Mouse (Mus musculus) right cerebral cortex, adult 2 months (tissue): Measurements from ENCODE around the gene Tbc1d4.
"Not testable (repeated sequence)": the region's sequence is repeated elsewhere in the genome, so short reads cannot be mapped to it uniquely, and the experiment has no call there.

Source experiments
- DNase-seq, 2 experiments: peaks; one replicate each; pipeline ENCODE4 v3.0.0; 2021 to 2022; ENCODE audit warnings: low spot score in 2 of 2

Gene Tbc1d4

DNA sequence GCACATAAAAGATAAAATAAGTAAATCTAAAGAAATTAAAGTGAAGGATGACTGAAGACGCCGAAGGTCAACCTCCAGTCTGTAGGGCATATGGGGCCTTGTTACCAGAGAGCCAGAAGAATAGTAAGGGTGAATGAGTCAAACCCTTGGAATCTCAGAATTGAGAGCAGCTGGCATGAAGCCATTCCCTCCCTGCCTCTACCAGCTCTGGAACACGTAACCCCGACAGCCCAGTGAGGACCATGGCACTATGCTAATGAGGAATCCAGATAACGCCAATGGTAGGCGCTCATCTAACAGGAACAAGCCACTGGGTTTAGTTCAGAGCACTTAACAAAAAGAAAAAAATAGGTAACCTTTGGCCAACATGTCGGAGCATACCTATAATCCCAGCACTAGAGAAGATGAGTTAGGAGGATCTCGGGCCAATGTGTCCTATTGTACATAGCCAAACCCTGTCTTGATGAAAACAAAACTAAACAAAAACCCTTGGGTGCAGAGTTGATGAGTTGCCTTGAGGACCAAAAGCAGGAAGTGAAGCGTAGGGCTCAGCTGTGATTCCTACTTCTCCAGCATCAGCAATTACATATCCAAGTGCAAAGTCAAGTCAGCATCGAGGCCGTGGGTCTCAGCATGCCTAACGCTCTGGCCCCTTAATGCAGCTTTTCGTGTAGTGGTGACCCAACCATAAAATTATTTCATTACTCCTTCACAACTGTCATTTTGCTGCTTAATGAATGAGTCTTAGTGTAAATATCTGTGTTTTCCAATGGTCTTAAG lies 13.5 kb downstream of the Tbc1d4 start:
- DNase-seq, result no peak

DNA sequence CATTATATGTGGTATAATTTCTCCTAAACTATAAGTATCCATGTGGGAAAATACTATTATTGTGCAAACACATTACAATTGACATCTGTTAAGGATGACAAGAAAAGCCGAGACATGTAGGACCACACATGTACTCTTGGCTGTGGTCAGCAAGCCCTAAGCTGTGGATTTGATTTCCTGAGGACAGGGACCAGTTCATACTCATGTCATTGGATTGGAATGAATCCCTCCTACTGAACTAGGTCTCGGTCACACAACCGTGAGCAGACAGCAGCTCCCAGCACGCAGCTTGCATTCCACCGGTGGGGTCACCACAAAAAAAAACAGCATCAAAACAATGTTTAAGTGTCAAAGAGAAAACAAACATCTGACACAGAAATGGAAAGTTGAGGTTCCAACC lies 15.0 kb downstream of the Tbc1d4 start:
- DNase-seq, result no peak

DNA sequence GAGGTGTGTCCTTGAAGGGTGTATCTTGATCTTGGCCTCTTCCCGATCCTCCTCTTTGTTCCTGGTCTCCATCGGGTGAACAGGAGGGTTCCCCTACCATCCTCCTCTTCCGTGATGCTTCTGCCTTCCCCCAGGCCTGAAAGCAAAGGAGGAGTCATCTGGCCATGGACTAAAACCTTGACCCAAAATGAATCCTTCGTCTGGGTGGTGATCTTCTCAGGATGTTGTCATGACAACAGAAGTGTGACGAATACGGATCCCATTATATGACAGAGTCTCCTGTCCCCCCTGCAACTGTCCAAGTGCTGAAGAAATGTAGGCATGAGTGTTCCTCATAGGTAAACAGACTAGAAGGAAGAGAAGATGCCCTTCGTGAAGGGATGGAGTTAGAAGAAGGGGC lies 15.7 kb downstream of the Tbc1d4 start:
- DNase-seq, result no peak

DNA sequence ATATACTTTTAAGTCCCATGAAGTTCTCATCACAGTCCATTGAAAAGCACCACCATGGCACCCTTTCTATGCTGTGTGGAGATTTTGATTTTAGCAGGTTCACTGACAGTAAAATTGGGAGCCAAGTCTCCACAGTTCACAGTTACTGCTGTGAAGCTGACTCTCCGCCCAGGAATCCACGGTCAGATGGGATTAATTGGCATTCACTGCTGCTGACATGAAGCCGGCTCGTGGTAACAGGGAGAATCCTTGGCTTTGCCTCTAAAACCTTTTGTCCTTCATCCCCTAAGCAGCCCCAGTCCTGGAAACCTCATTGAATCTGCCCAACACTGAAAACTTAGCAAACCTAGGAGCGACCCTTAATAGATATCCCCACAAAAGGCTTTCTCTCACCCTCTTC lies 17.9 kb downstream of the Tbc1d4 start:
- no peak for DNase-seq

DNA sequence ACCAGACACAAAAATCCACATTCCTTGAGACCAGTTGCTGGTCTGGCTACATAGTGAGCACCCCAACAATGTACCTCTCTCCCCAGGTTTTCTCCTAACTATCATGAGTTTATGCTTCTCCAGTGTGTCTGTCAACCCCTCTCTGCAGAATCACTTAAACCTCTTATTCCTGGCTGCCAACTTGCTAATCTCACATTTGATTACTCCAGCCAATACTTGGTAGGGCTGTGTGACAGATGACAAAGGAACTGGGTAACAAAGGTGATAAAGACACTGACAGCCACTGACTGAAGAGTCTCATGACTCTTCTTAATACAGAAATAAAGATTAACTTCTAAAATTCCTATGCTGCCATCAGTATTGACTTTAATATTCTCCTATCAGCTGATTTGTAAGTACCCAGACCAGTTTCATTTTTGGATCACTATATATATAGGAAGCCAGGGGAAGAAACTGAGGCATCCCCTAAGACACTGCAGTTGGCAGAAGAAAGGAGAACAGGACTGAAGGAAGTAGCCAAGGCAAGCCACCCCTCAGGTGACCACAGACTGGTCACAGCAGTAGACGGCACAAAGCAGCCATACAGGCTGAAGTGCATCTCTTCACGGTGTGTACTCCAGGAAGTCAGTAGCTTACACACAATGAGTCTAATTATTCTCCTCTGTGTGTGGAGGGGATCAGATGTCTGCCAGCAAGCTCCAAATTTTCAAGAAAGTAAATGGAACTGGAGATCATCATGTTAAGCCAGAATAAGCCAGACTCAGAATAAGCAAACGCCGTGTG lies 20.6 kb downstream of the Tbc1d4 start:
- not testable (repeated sequence) for DNase-seq

DNA sequence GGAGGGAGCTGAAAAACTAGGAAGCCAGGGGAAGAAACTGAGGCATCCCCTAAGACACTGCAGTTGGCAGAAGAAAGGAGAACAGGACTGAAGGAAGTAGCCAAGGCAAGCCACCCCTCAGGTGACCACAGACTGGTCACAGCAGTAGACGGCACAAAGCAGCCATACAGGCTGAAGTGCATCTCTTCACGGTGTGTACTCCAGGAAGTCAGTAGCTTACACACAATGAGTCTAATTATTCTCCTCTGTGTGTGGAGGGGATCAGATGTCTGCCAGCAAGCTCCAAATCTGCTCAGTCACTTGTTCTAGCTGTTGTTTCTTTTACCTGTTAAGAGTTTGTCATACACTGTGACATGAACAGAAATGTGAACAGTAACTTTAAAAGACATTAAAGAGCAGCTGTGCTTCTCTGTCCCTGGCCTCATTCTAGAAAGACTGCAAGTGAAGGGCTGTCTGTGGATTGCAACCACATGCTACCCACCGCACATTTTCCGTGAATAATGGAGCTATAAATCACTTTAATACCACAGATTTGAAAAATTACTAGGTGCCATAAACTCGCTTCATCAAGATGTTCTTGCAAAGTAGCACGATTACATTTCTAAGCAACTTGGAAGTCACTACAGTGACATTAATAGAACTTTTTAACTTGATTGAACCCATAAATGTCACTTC lies 21.5 kb downstream of the Tbc1d4 start:
- not testable (repeated sequence) for DNase-seq

DNA sequence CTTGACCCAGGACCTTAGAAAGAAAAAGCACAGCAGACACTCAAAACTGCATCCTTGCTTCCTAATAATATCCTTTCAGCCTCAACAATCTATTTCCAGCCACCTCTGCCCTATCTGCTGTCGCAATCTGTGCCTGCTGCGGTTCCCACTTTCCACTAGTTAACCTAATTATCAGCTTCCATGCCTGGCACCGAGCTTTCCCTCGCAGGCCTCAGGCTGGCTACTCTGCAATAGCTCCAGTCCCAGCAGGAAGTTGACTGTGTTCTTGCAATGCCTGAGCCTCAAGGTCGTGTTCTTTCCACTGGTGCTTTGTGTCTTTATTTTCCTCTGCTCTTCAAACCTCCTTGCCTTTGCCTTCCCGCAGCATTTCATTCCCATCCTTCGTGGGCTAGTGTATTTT lies 22.9 kb downstream of the Tbc1d4 start:
- no peak for DNase-seq

DNA sequence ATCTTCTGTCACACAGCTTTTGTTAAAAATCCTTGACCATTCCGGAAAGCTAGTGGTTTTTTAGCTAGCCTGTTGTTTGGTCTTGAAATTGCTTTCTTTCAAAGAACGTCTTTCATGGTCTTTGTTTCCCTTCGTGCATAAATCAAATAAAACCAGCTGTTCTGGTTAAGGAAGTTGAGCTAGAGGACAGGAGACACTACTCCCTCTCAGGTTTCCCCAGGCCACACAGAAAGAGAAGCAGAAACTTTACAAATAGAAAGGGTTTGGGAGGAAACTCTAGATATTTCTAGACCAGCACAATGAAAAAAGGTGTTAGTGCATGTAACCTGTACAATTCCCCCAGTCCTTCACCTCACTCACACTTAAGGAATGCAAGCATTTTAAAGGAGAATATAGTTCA lies 33.3 kb downstream of the Tbc1d4 start:
- DNase-seq, result no peak

DNA sequence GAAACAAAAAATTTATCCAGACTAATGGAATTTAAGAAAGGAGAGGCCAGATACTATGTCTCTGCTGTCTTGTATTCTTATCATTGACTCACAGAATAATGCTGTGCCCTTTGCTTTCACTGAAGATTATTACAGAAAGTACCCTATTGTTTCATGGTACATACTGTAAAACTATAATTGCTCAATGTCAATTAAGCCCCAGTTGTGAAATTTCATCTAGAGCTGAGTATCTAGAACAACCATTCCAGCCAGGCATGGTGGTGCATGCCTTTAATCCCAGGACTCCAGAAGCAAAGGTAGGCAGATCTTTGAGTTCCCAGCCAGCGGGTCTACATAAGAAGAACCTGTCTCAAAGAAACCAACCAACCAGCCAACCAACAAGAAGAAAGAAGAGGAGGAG lies 34.5 kb downstream of the Tbc1d4 start:
- no peak for DNase-seq

DNA sequence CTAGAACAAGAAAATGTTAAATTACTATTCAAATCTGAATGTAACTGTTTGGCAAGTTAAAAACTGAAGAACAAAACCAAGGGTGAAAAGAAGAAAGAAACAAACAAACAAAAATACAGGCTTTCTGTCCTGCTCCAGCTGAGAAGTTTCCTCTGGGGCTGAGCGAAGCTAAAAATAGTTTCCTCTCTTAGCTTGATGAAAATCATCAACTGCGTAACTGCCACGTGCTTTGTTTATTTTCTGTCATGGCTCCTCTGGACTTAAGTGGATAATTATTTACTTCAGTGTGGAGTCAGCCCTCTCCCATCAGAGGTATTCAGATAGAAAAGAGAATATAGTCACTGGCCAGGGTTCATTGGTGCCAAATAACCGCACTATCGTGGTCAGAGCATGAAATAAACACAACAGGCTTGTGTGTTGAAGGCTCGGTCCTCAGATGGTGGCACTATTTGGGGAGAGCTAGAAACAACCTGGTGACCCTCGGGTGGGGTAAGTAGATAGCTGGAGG lies 35.8 kb downstream of the Tbc1d4 start:
- DNase-seq, result no peak

DNA sequence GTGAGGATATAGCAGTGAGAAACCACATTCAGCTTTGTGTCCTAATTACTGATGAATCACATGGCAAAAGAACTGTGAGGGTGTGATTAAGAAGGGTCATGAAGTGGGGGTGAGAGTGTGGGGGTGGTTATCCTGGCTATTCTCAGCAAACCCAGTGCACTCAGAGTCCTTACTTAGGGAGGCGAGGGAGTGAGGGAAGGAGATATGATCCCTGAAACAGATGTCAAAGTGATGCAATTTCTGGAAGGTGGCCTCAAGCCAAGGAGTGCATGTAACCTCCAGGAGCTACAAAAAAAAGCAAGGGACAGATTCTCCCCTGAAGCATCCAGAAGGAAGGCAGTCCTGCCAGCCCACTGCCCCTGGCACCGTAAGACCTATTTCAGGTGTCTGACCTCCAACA lies 40.2 kb downstream of the Tbc1d4 start:
- no peak for DNase-seq

DNA sequence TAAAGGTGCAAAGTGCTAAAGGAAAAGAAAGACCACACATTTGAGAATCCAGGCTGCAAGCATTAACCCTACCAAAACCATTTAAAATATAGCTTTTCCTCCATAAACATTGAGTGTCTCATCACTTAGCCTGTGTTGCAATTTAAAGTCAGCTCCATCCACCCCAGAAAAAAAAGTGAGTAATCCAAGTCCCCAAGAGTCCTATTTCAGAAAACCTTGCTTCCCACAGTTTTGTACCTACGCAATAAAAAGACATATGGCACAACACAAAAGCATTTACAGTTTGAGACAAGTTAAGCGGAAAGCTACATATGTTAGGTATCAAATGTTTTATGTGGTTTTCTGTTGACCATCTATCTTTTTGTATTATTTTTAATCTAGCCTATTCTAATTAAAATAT lies 42.3 kb downstream of the Tbc1d4 start:
- DNase-seq, result no peak

DNA sequence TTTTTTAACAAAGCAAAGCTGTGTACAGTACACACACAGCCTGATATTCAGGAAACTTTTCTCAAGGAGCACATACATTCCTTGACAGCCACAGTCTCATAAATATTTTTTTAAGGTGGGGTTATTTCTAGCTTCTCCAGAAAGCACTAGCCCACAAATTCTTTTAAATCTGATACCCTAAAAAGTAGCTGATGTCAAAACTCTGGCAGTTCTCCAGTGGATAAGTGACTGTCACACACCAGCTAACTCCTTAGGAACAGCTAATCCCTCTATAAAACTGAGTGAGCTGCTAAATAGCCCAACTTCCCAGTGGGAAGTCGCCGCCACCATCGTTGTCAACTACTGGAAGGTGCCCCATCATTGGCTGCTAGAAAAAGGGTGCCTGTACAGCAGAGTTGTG lies 43.3 kb downstream of the Tbc1d4 start:
- DNase-seq, result no peak

DNA sequence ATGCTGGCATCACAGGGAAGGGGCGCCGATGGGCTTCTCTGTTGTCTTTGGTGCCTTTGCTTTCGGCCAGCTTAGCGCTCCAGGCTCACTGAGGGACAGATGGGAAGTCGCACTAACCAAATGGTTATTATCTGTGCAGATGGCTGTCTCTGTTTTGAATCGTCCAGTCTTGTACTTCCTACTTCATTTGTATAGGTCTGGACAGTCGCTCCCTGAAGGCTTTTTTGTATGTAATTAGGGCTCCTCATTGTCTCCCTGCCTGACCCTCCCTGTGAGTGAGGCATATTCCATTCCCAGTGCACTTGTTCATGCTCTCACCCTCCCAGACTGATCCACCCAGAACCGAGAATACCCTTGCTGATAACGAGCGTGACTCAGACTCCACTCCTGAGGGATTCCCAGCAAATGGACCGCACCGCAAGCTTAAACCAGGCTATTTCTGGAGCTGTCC lies 47.7 kb downstream of the Tbc1d4 start:
- peak in 1 of 2 experiments; percentile 8 for DNase-seq

DNA sequence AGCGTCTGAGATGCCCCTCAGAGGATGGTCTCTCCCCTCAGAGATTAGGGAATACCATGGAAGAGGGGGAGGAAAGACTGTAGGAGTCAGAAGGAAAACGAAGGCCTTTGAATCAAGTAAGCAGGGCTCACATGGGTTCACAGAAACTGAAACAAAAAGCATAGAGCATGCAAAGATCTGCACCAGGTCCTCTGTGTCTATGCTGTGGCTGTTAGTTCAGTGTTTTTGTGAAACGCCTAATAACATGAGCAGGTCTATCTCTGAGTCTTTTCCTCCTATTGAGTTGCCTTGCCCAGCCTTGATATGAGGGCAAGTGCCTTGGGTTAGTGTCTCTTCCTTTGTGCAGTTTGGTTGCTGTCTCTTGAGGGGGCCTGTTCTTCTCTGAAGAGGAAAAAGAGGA lies 49.5 kb downstream of the Tbc1d4 start:
- DNase-seq, result no peak

DNA sequence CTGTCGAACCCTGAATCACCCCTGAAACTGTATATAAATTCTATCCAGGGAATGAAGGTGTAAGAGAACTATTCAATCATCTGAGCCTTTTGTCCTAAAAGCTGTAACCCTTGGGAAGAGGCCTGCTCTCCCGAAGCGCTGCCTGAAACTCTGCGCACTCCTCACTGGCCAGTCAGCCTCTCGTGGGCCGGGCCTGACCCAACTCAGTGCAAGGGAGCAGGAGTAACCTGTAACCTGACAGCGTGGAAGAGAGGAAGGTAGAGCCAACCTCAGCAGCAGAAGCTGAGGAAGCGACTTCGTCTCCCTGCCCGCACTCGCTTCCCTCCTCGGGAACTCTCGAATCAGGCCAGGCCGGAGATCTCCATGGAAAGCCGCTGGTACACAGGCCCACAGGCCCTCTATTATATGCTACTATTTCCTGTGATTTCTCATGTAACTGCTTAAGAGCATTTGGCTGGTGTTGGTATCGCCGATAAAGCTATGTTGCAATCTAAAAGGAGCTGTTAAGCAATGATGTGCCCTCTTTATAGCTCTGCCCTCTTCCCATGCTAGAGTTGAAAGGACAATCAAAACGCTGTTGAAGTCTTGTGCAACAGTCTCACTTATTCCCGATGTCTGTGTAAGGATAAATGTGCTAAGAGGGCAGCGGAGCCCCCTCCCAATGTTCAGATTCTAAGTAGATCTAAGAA lies 60.0 kb downstream of the Tbc1d4 start:
- no peak for DNase-seq

DNA sequence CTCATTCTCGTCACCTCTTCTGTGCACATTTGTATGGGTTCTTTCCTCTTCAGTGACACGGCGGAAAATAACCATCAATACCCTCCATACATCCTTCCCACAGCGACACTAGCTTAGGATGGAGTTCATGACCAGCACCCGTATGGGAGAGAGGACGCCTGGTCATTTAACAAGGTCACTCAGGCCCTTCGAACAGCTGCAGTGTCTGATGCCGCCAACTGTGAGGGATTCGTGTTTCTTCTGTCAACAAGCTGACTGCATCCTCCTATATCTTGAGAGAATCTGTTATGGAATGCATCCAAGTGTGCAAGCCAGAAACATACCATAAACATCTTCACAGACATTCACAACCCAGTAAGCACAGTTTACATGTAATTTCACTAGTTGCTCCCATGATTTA lies 67.1 kb downstream of the Tbc1d4 start:
- no peak for DNase-seq

DNA sequence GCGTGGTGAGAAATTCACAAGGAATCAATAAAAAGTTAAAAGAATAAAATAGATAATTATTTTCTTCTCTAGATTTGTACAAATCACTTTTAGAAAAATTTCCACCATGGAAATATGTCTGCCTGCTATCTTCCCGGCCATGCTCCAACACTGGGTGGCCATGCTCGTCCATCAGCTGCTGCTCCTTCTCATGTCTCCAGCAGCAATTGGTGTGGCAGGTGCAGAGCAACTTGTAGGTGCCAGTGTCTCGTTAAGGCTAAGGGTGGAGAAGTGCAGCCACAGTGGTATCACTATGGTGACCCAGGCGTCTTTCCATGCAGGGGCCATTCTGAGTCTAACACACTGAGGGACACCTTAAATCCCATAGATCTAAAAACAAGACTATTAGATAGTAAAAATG lies 67.8 kb downstream of the Tbc1d4 start:
- DNase-seq, result no peak

DNA sequence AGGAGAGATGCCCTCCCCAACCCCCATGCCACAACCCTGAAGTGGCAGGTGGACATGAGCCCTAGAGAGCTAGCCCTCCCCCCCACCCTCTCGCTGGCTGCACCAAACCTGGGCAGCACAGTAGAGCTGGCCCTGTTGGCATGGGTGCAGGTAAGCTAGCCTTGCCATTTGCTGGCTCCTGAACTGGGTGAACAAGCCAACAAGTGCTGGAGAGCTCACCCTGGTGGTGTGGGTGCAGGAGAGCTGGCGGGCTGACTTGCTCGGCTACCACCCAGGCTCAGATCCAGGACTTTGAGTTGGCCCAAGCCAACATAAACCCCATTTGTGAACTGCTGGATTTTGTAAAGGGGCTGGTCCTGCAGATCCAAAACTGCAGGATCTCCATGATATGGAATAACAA lies 68.5 kb downstream of the Tbc1d4 start:
- no peak for DNase-seq

DNA sequence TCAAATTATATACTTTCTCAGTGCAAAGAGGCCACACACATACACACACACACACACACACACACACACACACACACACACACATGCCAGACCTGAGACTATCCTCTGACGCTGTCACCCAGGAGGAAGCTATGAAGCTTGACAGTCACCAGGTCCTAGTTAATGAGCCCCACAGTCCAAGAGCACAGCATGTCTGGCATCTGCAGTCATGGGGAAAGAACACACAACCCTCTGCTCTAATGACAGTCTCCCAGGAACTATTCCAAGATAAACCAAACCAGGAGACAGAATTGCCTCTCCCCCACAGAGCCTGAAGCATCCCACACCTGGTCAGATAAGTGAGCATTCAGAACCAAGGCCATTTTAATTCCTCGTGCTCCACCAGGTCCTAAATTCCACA lies 71.1 kb downstream of the Tbc1d4 start:
- DNase-seq, result no peak

DNA sequence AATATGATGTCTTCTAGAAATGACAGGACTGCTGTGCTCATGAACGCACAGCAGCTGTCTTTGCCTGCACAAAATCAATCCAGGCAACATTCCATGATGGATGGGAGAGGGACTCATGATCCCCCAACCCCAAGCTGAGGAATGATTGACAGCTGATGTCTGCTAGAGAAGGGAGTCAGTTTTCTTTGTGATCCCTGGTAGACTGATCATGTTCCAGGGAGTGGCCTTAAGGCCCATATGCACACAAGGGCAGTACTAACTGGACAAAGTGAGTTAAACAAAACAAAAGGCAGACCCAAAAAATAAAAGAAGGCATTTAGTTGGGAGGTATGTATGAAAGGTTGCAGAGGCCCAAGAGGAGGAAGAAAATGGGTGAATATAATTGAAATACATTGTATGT lies 71.6 kb downstream of the Tbc1d4 start:
- no peak for DNase-seq
